Comparison of ENCODE assay signal across 21 mouse cellular contexts in genomic region chr8:110787411-110787954, GRCm38 (mm10). TPM values are rescaled to one million over a fixed set of nuclear protein-coding genes. Genes with fewer than 3 reads are reported as not detected.
DNase-seq lines count a peak whose midpoint lies in the region; ATAC-seq lines count a peak whose summit lies in the region.
"Had no signal": no experiment of that assay in that cellular context is flagged by ENCODE, and none has a peak within 500 bp of the region (broad histone marks: within the 10 kb centered on the region; RNA-seq: fewer than 3 reads in every experiment).

No protein-coding gene starts in this region.

- no peak overlapping the region for H3K9ac ChIP-seq in kidney, embryonic 15.5 days
- H3K9ac ChIP-seq in forebrain, embryonic 11.5 days (ENCODE audit: low read length), result no peak overlapping the region
- H3K9ac ChIP-seq: embryonic facial prominence, embryonic 12.5 days; forebrain, embryonic 13.5 days; heart, embryonic 12.5 days; hindbrain, embryonic 14.5 days had no signal

- ATAC-seq in kidney, embryonic 15.5 days (replicated peaks; ENCODE audit: low FRiP score), result no peak
- no peak for ATAC-seq in forebrain, embryonic 11.5 days (replicated peaks; ENCODE audit: low FRiP score)
- ATAC-seq: activated CD4-positive, CD25-positive, alpha-beta regulatory T cell, adult 4 months; forebrain, embryonic 13.5 days; Patski had no signal

- H3K27me3 ChIP-seq in kidney, embryonic 15.5 days, result no peaks in the 10 kb centered on the region
- no peaks in the 10 kb centered on the region for H3K27me3 ChIP-seq in forebrain, embryonic 11.5 days (ENCODE audit: control insufficient read depth, insufficient read depth, low read length)
- H3K27me3 ChIP-seq: CH12.LX; embryonic facial prominence, embryonic 12.5 days; forebrain, embryonic 13.5 days; heart, embryonic 12.5 days; Patski had no signal

- peaks cover 26% of the 10 kb centered on the region for H3K4me1 ChIP-seq in kidney, embryonic 15.5 days
- H3K4me1 ChIP-seq in forebrain, embryonic 11.5 days (replicated peaks; ENCODE audit: control insufficient read depth, insufficient read depth, low read length), result no peaks in the 10 kb centered on the region
- H3K4me1 ChIP-seq: embryonic facial prominence, embryonic 12.5 days; forebrain, embryonic 13.5 days; heart, embryonic 12.5 days had no signal

- no peak overlapping the region for H3K4me2 ChIP-seq in kidney, embryonic 15.5 days
- no peak overlapping the region for H3K4me2 ChIP-seq in forebrain, embryonic 11.5 days (ENCODE audit: low read depth, low read length, severe bottlenecking)
- H3K4me2 ChIP-seq: embryonic facial prominence, embryonic 12.5 days; forebrain, embryonic 13.5 days; heart, embryonic 12.5 days; hindbrain, embryonic 14.5 days had no signal

- no peak overlapping the region for H3K27ac ChIP-seq in kidney, embryonic 15.5 days
- no peak overlapping the region for H3K27ac ChIP-seq in forebrain, embryonic 11.5 days (ENCODE audit: low read depth, low read length)
- H3K27ac ChIP-seq: embryonic facial prominence, embryonic 12.5 days; forebrain, embryonic 13.5 days; gastrocnemius, adult 2 months; hindbrain, embryonic 10.5 days; hindbrain, embryonic 14.5 days had no signal

- H3K9me3 ChIP-seq in kidney, embryonic 15.5 days (replicated peaks), result no peaks in the 10 kb centered on the region
- H3K9me3 ChIP-seq in forebrain, embryonic 11.5 days (ENCODE audit: control insufficient read depth, low read length), result no peaks in the 10 kb centered on the region
- H3K9me3 ChIP-seq: embryonic facial prominence, embryonic 12.5 days; forebrain, embryonic 13.5 days; heart, embryonic 12.5 days; hindbrain, embryonic 10.5 days had no signal

- no peaks in the 10 kb centered on the region for H3K36me3 ChIP-seq in kidney, embryonic 15.5 days
- no peaks in the 10 kb centered on the region for H3K36me3 ChIP-seq in forebrain, embryonic 11.5 days (ENCODE audit: control insufficient read depth, insufficient read depth, low read length)
- H3K36me3 ChIP-seq: embryonic facial prominence, embryonic 12.5 days; heart, embryonic 12.5 days; hindbrain, embryonic 10.5 days had no signal

- peak; percentile 45 for DNase-seq in adrenal gland, postnatal 10 days
- no peak for DNase-seq in adrenal gland, adult 8-10 months
- DNase-seq in kidney, postnatal 14 days, result peak; percentile 21
- peak; percentile 57 for DNase-seq in adipocyte (ENCODE audit: low spot score)
- no peak for DNase-seq in layer of hippocampus, adult 11-12 months (ENCODE audit: low spot score)
- no peak for DNase-seq in forebrain, embryonic 11.5 days (ENCODE audit: low spot score)
- DNase-seq: cerebellum, adult 11-12 months; cerebellum, adult 9-10 months; cerebellum, postnatal 25 days; gastrocnemius, adult 2 months; gastrocnemius, postnatal 25 days had no signal

- no peak overlapping the region for H3K4me3 ChIP-seq in kidney, embryonic 15.5 days (replicated peaks)
- no peak overlapping the region for H3K4me3 ChIP-seq in forebrain, embryonic 11.5 days (ENCODE audit: low read depth, low read length)
- H3K4me3 ChIP-seq: embryonic facial prominence, embryonic 12.5 days; forebrain, embryonic 13.5 days; gastrocnemius, adult 2 months; heart, embryonic 12.5 days; hindbrain, embryonic 10.5 days had no signal

- 78% methylated on average over 9 of the region's 9 CpGs for WGBS in kidney, embryonic 15.5 days
- WGBS in forebrain, embryonic 11.5 days, result 89% methylated on average over 9 of the region's 9 CpGs

RNA-seq across cellular contexts. Expression of gene Il34, which starts 18.2 kb away (rescaled TPM):
- 1 to 10 TPM; 8.6 to 9.9 TPM for total RNA-seq in adrenal gland, postnatal 10 days (2021)
- total RNA-seq in adrenal gland, adult 8-10 months (2022), result 100 to 1,000 TPM in 1 of 4 experiments, 10 to 100 TPM in 3; 51.6 to 101 (median 76.5) TPM
- polyA plus RNA-seq in kidney, embryonic 15.5 days (2015; fragmentation: Nextera tagmentation; extraction: Ambion mirVana), result 1.8 and 2.0 TPM in 2 replicates
- 0.25 and 0.29 TPM in 2 replicates for polyA plus RNA-seq in forebrain, embryonic 11.5 days (2014; fragmentation: Nextera tagmentation; extraction: Ambion mirVana)
- total RNA-seq: granulocyte monocyte progenitor cell, adult 5-6 weeks had no signal
- polyA plus RNA-seq: activated CD4-positive, CD25-positive, alpha-beta regulatory T cell, adult 4 months had no signal

RNA-seq across cellular contexts. Expression of gene Cog4, which starts 58.9 kb away (rescaled TPM):
- total RNA-seq in adrenal gland, postnatal 10 days (2021), result 10 to 100 TPM; 75.3 to 89.4 TPM
- total RNA-seq in adrenal gland, adult 8-10 months (2022), result 100 to 1,000 TPM in 1 of 4 experiments, 10 to 100 TPM in 3; 76.3 to 100 (median 88.2) TPM
- 77.1 and 77.3 TPM in 2 replicates for polyA plus RNA-seq in kidney, embryonic 15.5 days (2015; fragmentation: Nextera tagmentation; extraction: Ambion mirVana)
- polyA plus RNA-seq in forebrain, embryonic 11.5 days (2014; fragmentation: Nextera tagmentation; extraction: Ambion mirVana), result 63.9 and 64.3 TPM in 2 replicates

RNA-seq across cellular contexts. Expression of gene Sf3b3, which starts 59.1 kb away (rescaled TPM):
- 10 to 100 TPM; 61.0 to 74.0 TPM for total RNA-seq in adrenal gland, postnatal 10 days (2021)
- 10 to 100 TPM; 68.4 to 87.8 (median 77.1) TPM for total RNA-seq in adrenal gland, adult 8-10 months (2022)
- 161 and 167 TPM in 2 replicates for polyA plus RNA-seq in kidney, embryonic 15.5 days (2015; fragmentation: Nextera tagmentation; extraction: Ambion mirVana)
- 231 and 232 TPM in 2 replicates for polyA plus RNA-seq in forebrain, embryonic 11.5 days (2014; fragmentation: Nextera tagmentation; extraction: Ambion mirVana)

Comparison
In these comparisons a context has a peak if more than half of its experiments do, and no peak if none do; other contexts are left out.
1. DNase-seq: peak in adrenal gland, postnatal 10 days (single experiment), kidney, postnatal 14 days (single experiment) and adipocyte (single experiment); none in adrenal gland, adult 8-10 months (single experiment), layer of hippocampus, adult 11-12 months (single experiment) and forebrain, embryonic 11.5 days (single experiment).
2. RNA of gene Il34, which starts 18.2 kb away (total RNA-seq): 51.6 to 101 TPM in adrenal gland, adult 8-10 months; 8.6 to 9.9 TPM in adrenal gland, postnatal 10 days; every median in the first group is over 4 times any median in the second.